Mouse (Mus musculus) midbrain, embryonic 16.5 days (tissue): ENCODE results near the gene Fndc10. TPM values are rescaled to one million over a fixed set of nuclear protein-coding genes. Genes with fewer than 3 reads are reported as not detected.

ENCODE experiments used
- ATAC-seq: fragments of 200-750 bp; cut with Nextera tagmentation; 2 replicates; pipeline ENCODE4 v1.8.0; 2017; ENCODE audit warnings: moderate TSS enrichment
- H3K27ac ChIP-seq: fragments of 300-500 bp; sonication (generic); 2 replicates; pipeline ENCODE4 v1.5.1; 2014; ENCODE audit warnings: mild to moderate bottlenecking, low read length, mixed read lengths
- H3K27me3 ChIP-seq: fragments of 300-500 bp; sonication (generic); 2 replicates; pipeline ENCODE4 v1.6.1; 2014; ENCODE audit warnings: low read depth, low read length, mixed read lengths; ENCODE audit not compliant: control insufficient read depth, insufficient read depth
- H3K36me3 ChIP-seq: fragments of 300-500 bp; sonication (generic); 2 replicates; pipeline ENCODE4 v1.6.1; 2014; ENCODE audit warnings: mild to moderate bottlenecking, low read length, moderate library complexity, mixed read lengths; ENCODE audit not compliant: control insufficient read depth, insufficient read depth
- H3K4me1 ChIP-seq: fragments of 300-500 bp; sonication (generic); 2 replicates; pipeline ENCODE4 v1.6.1; 2014; ENCODE audit warnings: mild to moderate bottlenecking, low read length, mixed read lengths; ENCODE audit not compliant: control insufficient read depth, insufficient read depth
- H3K4me2 ChIP-seq: fragments of 300-500 bp; sonication (generic); 2 replicates; pipeline ENCODE4 v1.6.1; 2014; ENCODE audit warnings: mild to moderate bottlenecking, low read length, mixed read lengths
- H3K4me3 ChIP-seq: fragments of 300-500 bp; sonication (generic); 2 replicates; pipeline ENCODE4 v1.5.1; 2014; ENCODE audit warnings: low read depth, mild to moderate bottlenecking, low read length, moderate library complexity, mixed read lengths
- H3K9ac ChIP-seq: fragments of 300-500 bp; sonication (generic); 2 replicates; pipeline ENCODE4 v1.6.1; 2014; ENCODE audit warnings: low read depth, low read length, mixed read lengths
- H3K9me3 ChIP-seq: fragments of 300-500 bp; sonication (generic); replicated peaks from 2 replicates; pipeline ENCODE4 v1.6.1; 2014; ENCODE audit warnings: mild to moderate bottlenecking, low read length, mixed read lengths; ENCODE audit not compliant: control insufficient read depth, poor library complexity, severe bottlenecking
- WGBS: fragments of 180-500 bp; shearing (Covaris S2); extraction: QIAGEN DNeasy Blood & Tissue Kit; methylation state at CpG from one replicate; pipeline ENCODE4 v1.1.7; 2014; 5-methylcytosine and 5-hydroxymethylcytosine counted together
- polyA plus RNA-seq: library from polyadenylated mRNA; unstranded; fragments of >200 nt; fragmentation: Nextera tagmentation; extraction: Ambion mirVana; gene quantifications from 2 replicates; pipeline ENCODE4 v1.2.1, GENCODE M21; 2015

Fndc10 gene
- polyA plus RNA-seq, 1 experiment from 2014 or later: 12.2 TPM

GRCm38 (mm10) chr4:155710521-155711252 lies 16.5 kb downstream of the Fndc10 start:
- H3K27ac ChIP-seq: 0 out of 2 replicates have a peak overlapping the region, but pooled peaks have one; percentile 28
- H3K27me3 ChIP-seq: no peaks in the 10 kb centered on the region
- no peaks in the 10 kb centered on the region for H3K9me3 ChIP-seq
- no peak overlapping the region for H3K4me3 ChIP-seq
- no peak for ATAC-seq
- peaks cover 16% of the 10 kb centered on the region for H3K4me1 ChIP-seq
- peaks cover under 1% of the 10 kb centered on the region; the same call in 1 of the 2 replicates for H3K36me3 ChIP-seq
- H3K9ac ChIP-seq: no peak overlapping the region
- 57% methylated on average over 6 of the region's 6 CpGs for WGBS
- H3K4me2 ChIP-seq: no peak overlapping the region

- peaks cover 6% of the 10 kb centered on the region; the same call in 1 of the 2 replicates for H3K36me3 ChIP-seq
- WGBS: 52% methylated on average over 4 of the region's 4 CpGs
- H3K27ac ChIP-seq: no peak overlapping the region
- ATAC-seq: no peak
- H3K4me3 ChIP-seq: no peak overlapping the region
- H3K27me3 ChIP-seq: no peaks in the 10 kb centered on the region
- no peak overlapping the region for H3K9ac ChIP-seq
- H3K4me2 ChIP-seq: no peak overlapping the region
- no peaks in the 10 kb centered on the region for H3K9me3 ChIP-seq
- H3K4me1 ChIP-seq: no peaks in the 10 kb centered on the region
Measured at GRCm38 (mm10) chr4:155721668-155722083, 27.5 kb downstream of the Fndc10 start.

GRCm38 (mm10) chr4:155727993-155728392 lies 33.9 kb downstream of the Fndc10 start:
- Histone ChIP-seq H3K27ac (no peak overlapping the region), H3K4me2 (no peak overlapping the region), H3K36me3 (peaks cover 3% of the 10 kb centered on the region), H3K27me3 (no peaks in the 10 kb centered on the region), H3K9ac (no peak overlapping the region), H3K9me3 (no peaks in the 10 kb centered on the region), H3K4me3 (no peak overlapping the region), H3K4me1 (no peaks in the 10 kb centered on the region; the same call in 1 of the 2 replicates)
- WGBS: 47% methylated on average over 2 of the region's 2 CpGs
- no peak for ATAC-seq

GRCm38 (mm10) chr4:155733267-155733666 lies 39.1 kb downstream of the Fndc10 start:
- Histone ChIP-seq H3K4me2 (peak overlapping the region; percentile 91; the same call in 1 of the 2 replicates), H3K4me3 (no peak overlapping the region), H3K4me1 (peaks cover 26% of the 10 kb centered on the region), H3K9me3 (no peaks in the 10 kb centered on the region), H3K27me3 (no peaks in the 10 kb centered on the region), H3K36me3 (no peaks in the 10 kb centered on the region; the same call in 1 of the 2 replicates), H3K9ac (no peak overlapping the region), H3K27ac (no peak overlapping the region)
- ATAC-seq: no peak
- 87% methylated on average over 10 of the region's 10 CpGs for WGBS

- Histone ChIP-seq H3K4me1 (peaks cover 26% of the 10 kb centered on the region), H3K9ac (peak within 1 kb of the TSS; percentile 96), H3K4me2 (peak within 1 kb of the TSS; percentile 91), H3K27ac (peak within 1 kb of the TSS; percentile 96), H3K36me3 (peaks cover 2% of the 10 kb centered on the region), H3K4me3 (peak within 1 kb of the TSS; percentile 88), H3K27me3 (no peaks in the 10 kb centered on the region), H3K9me3 (no peaks in the 10 kb centered on the region)
- ATAC-seq: peak; percentile 90
- under 1% methylated on average over 22 of the region's 35 CpGs for WGBS
Measured at GRCm38 (mm10) chr4:155734350-155734941, 40.3 kb downstream of the Fndc10 start, which contains the start of gene Tmem240. TSS of gene Tmem240 (plus strand) at chr4:155734800.

GRCm38 (mm10) chr4:155734951-155735702 lies 41.0 kb downstream of the Fndc10 start:
- peak overlapping the region; percentile 91 for H3K4me2 ChIP-seq
- H3K4me3 ChIP-seq: peak overlapping the region; percentile 88
- no peaks in the 10 kb centered on the region for H3K27me3 ChIP-seq
- peaks cover 8% of the 10 kb centered on the region for H3K36me3 ChIP-seq
- peak overlapping the region; percentile 96 for H3K9ac ChIP-seq
- H3K4me1 ChIP-seq: peaks cover 26% of the 10 kb centered on the region
- H3K9me3 ChIP-seq: no peaks in the 10 kb centered on the region
- under 1% methylated on average over 45 of the region's 79 CpGs for WGBS
- H3K27ac ChIP-seq: peak overlapping the region; percentile 96
- peak; percentile 62 for ATAC-seq

- Histone ChIP-seq H3K4me1 (peaks cover 26% of the 10 kb centered on the region), H3K4me3 (peak overlapping the region; percentile 88), H3K27me3 (no peaks in the 10 kb centered on the region), H3K9me3 (no peaks in the 10 kb centered on the region), H3K36me3 (peaks cover 9% of the 10 kb centered on the region), H3K27ac (peak overlapping the region; percentile 96), H3K4me2 (peak overlapping the region; percentile 91), H3K9ac (peak overlapping the region; percentile 96)
- 61% methylated on average over 5 of the region's 5 CpGs for WGBS
- ATAC-seq: 0 out of 2 replicates have a peak, but pooled peaks have one; percentile 2
Measured at GRCm38 (mm10) chr4:155735788-155736187, 41.6 kb downstream of the Fndc10 start.

GRCm38 (mm10) chr4:155736421-155736820 lies 42.3 kb downstream of the Fndc10 start:
- no peak for ATAC-seq
- no peaks in the 10 kb centered on the region for H3K27me3 ChIP-seq
- 94% methylated on average over 5 of the region's 5 CpGs for WGBS
- peaks cover 15% of the 10 kb centered on the region for H3K36me3 ChIP-seq
- H3K9ac ChIP-seq: no peak overlapping the region
- H3K4me1 ChIP-seq: peaks cover 26% of the 10 kb centered on the region
- no peak overlapping the region; the same call in 1 of the 2 replicates for H3K4me3 ChIP-seq
- peak overlapping the region; percentile 91 for H3K4me2 ChIP-seq
- H3K27ac ChIP-seq: no peak overlapping the region
- no peaks in the 10 kb centered on the region for H3K9me3 ChIP-seq
